Mouse (Mus musculus) c-Kit-positive CD71-negative TER-119-negative erythroid progenitor cells, embryonic 14.5 days (primary cell): ENCODE measurements around the gene Tma7.

Experiments
- DNase-seq: peaks from one replicate; pipeline ENCODE4 v3.0.0-alpha.2; 2013; ENCODE audit warnings: low read depth

The Tma7 gene

GRCm38 (mm10) chr9:109082124-109082800, at the start of gene Tma7, which contains the start of gene Ccdc51:
TSS of gene Tma7 (minus strand) at chr9:109082587.
TSS of gene Ccdc51 (plus strand) at chr9:109082493.
- peak; percentile 79 for DNase-seq

GRCm38 (mm10) chr9:109130076-109130475, 47.7 kb upstream of the Tma7 start:
- DNase-seq = no peak

GRCm38 (mm10) chr9:109128211-109128610, 45.8 kb upstream of the Tma7 start:
- DNase-seq = peak; percentile 7

- DNase-seq = no peak
Measured at GRCm38 (mm10) chr9:109127076-109127475, 44.7 kb upstream of the Tma7 start.

GRCm38 (mm10) chr9:109125481-109125880, 43.1 kb upstream of the Tma7 start:
- no peak for DNase-seq

GRCm38 (mm10) chr9:109125043-109125442, 42.7 kb upstream of the Tma7 start:
- DNase-seq = no peak

GRCm38 (mm10) chr9:109124164-109124563, 41.8 kb upstream of the Tma7 start:
- DNase-seq = no peak

- DNase-seq = no peak
Measured at GRCm38 (mm10) chr9:109123266-109123665, 40.9 kb upstream of the Tma7 start.

GRCm38 (mm10) chr9:109122553-109123085, 40.2 kb upstream of the Tma7 start:
- peak; percentile 14 for DNase-seq

GRCm38 (mm10) chr9:109120956-109121355, 38.6 kb upstream of the Tma7 start:
- DNase-seq = no peak

GRCm38 (mm10) chr9:109119571-109119970, 37.2 kb upstream of the Tma7 start:
- DNase-seq = no peak

- DNase-seq = no peak
Measured at GRCm38 (mm10) chr9:109118106-109118505, 35.7 kb upstream of the Tma7 start.

GRCm38 (mm10) chr9:109116205-109116604, 33.8 kb upstream of the Tma7 start:
- DNase-seq = no peak

- DNase-seq = no peak
Measured at GRCm38 (mm10) chr9:109114871-109115270, 32.5 kb upstream of the Tma7 start.

GRCm38 (mm10) chr9:109114276-109114675, 31.9 kb upstream of the Tma7 start:
- DNase-seq = no peak

GRCm38 (mm10) chr9:109113331-109113730, 30.9 kb upstream of the Tma7 start:
- DNase-seq = no peak

- no peak for DNase-seq
Measured at GRCm38 (mm10) chr9:109111591-109111990, 29.2 kb upstream of the Tma7 start.

GRCm38 (mm10) chr9:109111101-109111500, 28.7 kb upstream of the Tma7 start:
- no peak for DNase-seq

GRCm38 (mm10) chr9:109110240-109110639, 27.9 kb upstream of the Tma7 start:
- no peak for DNase-seq

GRCm38 (mm10) chr9:109107341-109107740, 25.0 kb upstream of the Tma7 start:
- DNase-seq = no peak

- DNase-seq = no peak
Measured at GRCm38 (mm10) chr9:109105648-109106047, 23.3 kb upstream of the Tma7 start.

GRCm38 (mm10) chr9:109105011-109105410, 22.6 kb upstream of the Tma7 start:
- DNase-seq = no peak

GRCm38 (mm10) chr9:109104083-109104482, 21.7 kb upstream of the Tma7 start:
- no peak for DNase-seq

- no peak for DNase-seq
Measured at GRCm38 (mm10) chr9:109103250-109103649, 20.9 kb upstream of the Tma7 start.
